Mouse (Mus musculus): ENCODE results near the gene Psmd14. TPM values are rescaled to one million over a fixed set of nuclear protein-coding genes. Genes with fewer than 3 reads are reported as not detected.

The Psmd14 gene
- polyA plus RNA-seq, 1 experiment = 70.8 TPM

GRCm38 (mm10) chr2:61820203-61820602, 108.7 kb downstream of the Psmd14 start:
- Histone ChIP-seq H3K27ac (ENCODE audit: control insufficient read depth, insufficient read depth, low read depth, low read length, poor library complexity) (no peak overlapping the region), H3K4me1 (ENCODE audit: control insufficient read depth, insufficient read depth, low read length) (no peaks in the 10 kb centered on the region), H3K4me3 (replicated peaks; ENCODE audit: control insufficient read depth, low read depth, low read length) (no peak overlapping the region)
- 9% methylated on average over 4 of the region's 4 CpGs for WGBS
- no peak for TF ChIP-seq CTCF (IDR thresholded peaks at IDR 0.05; ENCODE audit: control insufficient read depth, insufficient read depth, low read length)
- no peak for TF ChIP-seq POLR2A (IDR thresholded peaks at IDR 0.05; ENCODE audit: borderline replicate concordance, control insufficient read depth, low read depth, low read length)

- Histone ChIP-seq H3K27ac (ENCODE audit: control insufficient read depth, insufficient read depth, low read depth, low read length, poor library complexity) (no peak overlapping the region), H3K4me3 (replicated peaks; ENCODE audit: control insufficient read depth, low read depth, low read length) (no peak overlapping the region), H3K4me1 (ENCODE audit: control insufficient read depth, insufficient read depth, low read length) (no peaks in the 10 kb centered on the region)
- TF ChIP-seq CTCF (IDR thresholded peaks at IDR 0.05; ENCODE audit: control insufficient read depth, insufficient read depth, low read length) (no peak), POLR2A (IDR thresholded peaks at IDR 0.05; ENCODE audit: borderline replicate concordance, control insufficient read depth, low read depth, low read length) (no peak)
- 79% methylated on average over 1 of the region's 1 CpGs for WGBS
Observed at GRCm38 (mm10) chr2:61823426-61824140, 112.1 kb downstream of the Psmd14 start.

GRCm38 (mm10) chr2:61837243-61837806, 125.8 kb downstream of the Psmd14 start:
- TF ChIP-seq CTCF (IDR thresholded peaks at IDR 0.05; ENCODE audit: control insufficient read depth, insufficient read depth, low read length) (no peak), POLR2A (IDR thresholded peaks at IDR 0.05; ENCODE audit: borderline replicate concordance, control insufficient read depth, low read depth, low read length) (no peak)
- H3K4me1 ChIP-seq (ENCODE audit: control insufficient read depth, insufficient read depth, low read length) = no peaks in the 10 kb centered on the region
- H3K4me3 ChIP-seq (replicated peaks; ENCODE audit: control insufficient read depth, low read depth, low read length) = no peak overlapping the region
- 78% methylated on average over 2 of the region's 2 CpGs for whole genome bisulfite sequencing
- no peak overlapping the region for H3K27ac ChIP-seq (ENCODE audit: control insufficient read depth, insufficient read depth, low read depth, low read length, poor library complexity)

Other genes starting within 250 kb of the Psmd14 start
- gene Tank, start 133.1 kb upstream of the Psmd14 start, polyA plus RNA-seq (2011; ENCODE audit: insufficient read depth, insufficient read length, low replicate concordance, missing spikeins) = 11.5 and 21.9 TPM in 2 replicates
- not detected in 2 replicates for gene Tbr1, start 91.2 kb downstream of the Psmd14 start, polyA plus RNA-seq (2011; ENCODE audit: insufficient read depth, insufficient read length, low replicate concordance, missing spikeins)

All from bone marrow, adult 2 months (tissue).